Mouse (Mus musculus) intestine, embryonic 16.5 days (tissue): ENCODE data around the gene Oxct2a. TPM values are rescaled to one million over a fixed set of nuclear protein-coding genes. Genes with fewer than 3 reads are reported as not detected.
"Not testable (repeated sequence)": the region's sequence is repeated elsewhere in the genome, so short reads cannot be mapped to it uniquely, and the experiment has no call there.

Experiments used
- ATAC-seq: fragments of 200-750 bp; cut with Nextera tagmentation; 2 replicates; pipeline ENCODE4 v1.8.0; 2017; ENCODE audit warnings: moderate TSS enrichment, moderate library complexity
- H3K27ac ChIP-seq: fragments of 300-500 bp; sonication (generic); 2 replicates; pipeline ENCODE4 v1.5.1; 2014; ENCODE audit warnings: mild to moderate bottlenecking, low read length
- H3K27me3 ChIP-seq: fragments of 300-500 bp; sonication (generic); replicated peaks from 2 replicates; pipeline ENCODE4 v1.6.1; 2014; ENCODE audit warnings: low read length, control low read depth, mixed read lengths; ENCODE audit not compliant: control insufficient read depth, insufficient read depth
- H3K36me3 ChIP-seq: fragments of 300-500 bp; sonication (generic); 2 replicates; pipeline ENCODE4 v1.6.1; 2014; ENCODE audit warnings: low read length, control low read depth; ENCODE audit not compliant: control insufficient read depth, insufficient read depth
- H3K4me1 ChIP-seq: fragments of 300-500 bp; sonication (generic); 2 replicates; pipeline ENCODE4 v1.6.1; 2014; ENCODE audit warnings: low read length, control low read depth, mixed read lengths; ENCODE audit not compliant: control insufficient read depth, insufficient read depth
- H3K4me2 ChIP-seq: fragments of 300-500 bp; sonication (generic); 2 replicates; pipeline ENCODE4 v1.6.1; 2014; ENCODE audit warnings: low read depth, low read length, control low read depth
- H3K4me3 ChIP-seq: fragments of 300-500 bp; sonication (generic); 2 replicates; pipeline ENCODE4 v1.5.1; 2014; ENCODE audit warnings: mild to moderate bottlenecking, low read length
- H3K9ac ChIP-seq: fragments of 300-500 bp; sonication (generic); 2 replicates; pipeline ENCODE4 v1.6.1; 2014; ENCODE audit warnings: low read depth, low read length
- H3K9me3 ChIP-seq: fragments of 300-500 bp; sonication (generic); 2 replicates; pipeline ENCODE4 v1.6.1; 2016; ENCODE audit warnings: low read length, control low read depth; ENCODE audit not compliant: control insufficient read depth
- WGBS: fragments of 180-500 bp; shearing (Covaris S2); extraction: QIAGEN DNeasy Blood & Tissue Kit; methylation state at CpG from one replicate; pipeline ENCODE4 v1.1.7; 2014; 5-methylcytosine and 5-hydroxymethylcytosine counted together
- polyA plus RNA-seq: library from polyadenylated mRNA; unstranded; fragments of >200 nt; fragmentation: Nextera tagmentation; extraction: Ambion mirVana; gene quantifications from 2 replicates; pipeline ENCODE4 v1.2.1, GENCODE M21; 2015

Oxct2a gene
- polyA plus RNA-seq, 1 experiment from 2014 or later: not detected

GRCm38 (mm10) chr4:123326087-123326486 is 2.7 kb upstream of the Oxct2a start:
- Histone ChIP-seq H3K4me3 (no peak overlapping the region), H3K9ac (no peak overlapping the region), H3K27me3 (peaks cover 7% of the 10 kb centered on the region; the same call in 1 of the 2 replicates), H3K4me2 (no peak overlapping the region), H3K4me1 (no peaks in the 10 kb centered on the region), H3K9me3 (no peaks in the 10 kb centered on the region), H3K36me3 (no peaks in the 10 kb centered on the region), H3K27ac (no peak overlapping the region)
- ATAC-seq: no peak
- 76% methylated on average over 3 of the region's 3 CpGs for WGBS

GRCm38 (mm10) chr4:123322910-123323309 is 524 bp downstream of the Oxct2a start:
- not testable (repeated sequence) for H3K4me1 ChIP-seq, H3K27me3 ChIP-seq, H3K9me3 ChIP-seq, H3K27ac ChIP-seq, H3K36me3 ChIP-seq, H3K9ac ChIP-seq
- Histone ChIP-seq H3K4me3 (peak overlapping the region; percentile 33), H3K4me2 (peak overlapping the region; percentile 48)
- peak; percentile 73 for ATAC-seq
- 15% methylated on average over 18 of the region's 38 CpGs for WGBS

- Histone ChIP-seq H3K36me3 (no peaks in the 10 kb centered on the region), H3K27me3 (no peaks in the 10 kb centered on the region), H3K9ac (no peak overlapping the region), H3K4me2 (no peak overlapping the region), H3K27ac (no peak overlapping the region), H3K4me3 (no peak overlapping the region), H3K4me1 (no peaks in the 10 kb centered on the region), H3K9me3 (no peaks in the 10 kb centered on the region)
- ATAC-seq: no peak
- 88% methylated on average over 3 of the region's 3 CpGs for WGBS
Measured at GRCm38 (mm10) chr4:123314497-123314896, 8.9 kb downstream of the Oxct2a start.

GRCm38 (mm10) chr4:123313010-123313409 is 10.4 kb downstream of the Oxct2a start:
- no peak for ATAC-seq
- Histone ChIP-seq H3K4me1 (no peaks in the 10 kb centered on the region), H3K9ac (no peak overlapping the region), H3K9me3 (no peaks in the 10 kb centered on the region), H3K27ac (no peak overlapping the region), H3K4me2 (no peak overlapping the region), H3K4me3 (no peak overlapping the region), H3K36me3 (no peaks in the 10 kb centered on the region), H3K27me3 (no peaks in the 10 kb centered on the region)
- WGBS: 82% methylated on average over 6 of the region's 6 CpGs

- Histone ChIP-seq H3K36me3 (no peaks in the 10 kb centered on the region), H3K4me3 (no peak overlapping the region), H3K4me2 (no peak overlapping the region), H3K27me3 (no peaks in the 10 kb centered on the region), H3K9me3 (no peaks in the 10 kb centered on the region), H3K27ac (no peak overlapping the region), H3K4me1 (no peaks in the 10 kb centered on the region), H3K9ac (no peak overlapping the region)
- ATAC-seq: no peak
- 63% methylated on average over 7 of the region's 7 CpGs for WGBS
Measured at GRCm38 (mm10) chr4:123311845-123312244, 11.6 kb downstream of the Oxct2a start.

GRCm38 (mm10) chr4:123308292-123308691 is 15.1 kb downstream of the Oxct2a start:
- H3K4me3 ChIP-seq: no peak overlapping the region
- ATAC-seq: no peak
- H3K4me1 ChIP-seq: no peaks in the 10 kb centered on the region
- 0 out of 2 replicates have a peak, but pooled peaks cover 5% of the 10 kb centered on the region for H3K36me3 ChIP-seq
- no peak overlapping the region for H3K9ac ChIP-seq
- 49% methylated on average over 3 of the region's 3 CpGs for WGBS
- no peaks in the 10 kb centered on the region for H3K9me3 ChIP-seq
- H3K27me3 ChIP-seq: no peaks in the 10 kb centered on the region
- H3K4me2 ChIP-seq: no peak overlapping the region
- no peak overlapping the region for H3K27ac ChIP-seq

- Histone ChIP-seq H3K4me3 (no peak overlapping the region), H3K36me3 (peaks cover 15% of the 10 kb centered on the region), H3K9ac (no peak overlapping the region), H3K4me1 (no peaks in the 10 kb centered on the region), H3K9me3 (no peaks in the 10 kb centered on the region), H3K4me2 (no peak overlapping the region), H3K27ac (no peak overlapping the region), H3K27me3 (no peaks in the 10 kb centered on the region)
- no peak for ATAC-seq
- WGBS: 89% methylated on average over 10 of the region's 10 CpGs
Measured at GRCm38 (mm10) chr4:123306999-123307398, 16.4 kb downstream of the Oxct2a start.

GRCm38 (mm10) chr4:123305789-123306188 is 17.6 kb downstream of the Oxct2a start:
- Histone ChIP-seq H3K27ac (no peak overlapping the region), H3K4me1 (no peaks in the 10 kb centered on the region), H3K9me3 (no peaks in the 10 kb centered on the region), H3K9ac (no peak overlapping the region), H3K4me2 (no peak overlapping the region), H3K4me3 (no peak overlapping the region), H3K27me3 (no peaks in the 10 kb centered on the region), H3K36me3 (peaks cover 15% of the 10 kb centered on the region)
- ATAC-seq: peak; percentile 58
- 25% methylated on average over 3 of the region's 3 CpGs for WGBS

GRCm38 (mm10) chr4:123298980-123299670 is 24.3 kb downstream of the Oxct2a start:
- Histone ChIP-seq H3K27me3 (no peaks in the 10 kb centered on the region), H3K4me2 (no peak overlapping the region), H3K4me1 (no peaks in the 10 kb centered on the region), H3K9ac (no peak overlapping the region), H3K27ac (no peak overlapping the region), H3K9me3 (no peaks in the 10 kb centered on the region), H3K36me3 (peaks cover 50% of the 10 kb centered on the region), H3K4me3 (no peak overlapping the region)
- 92% methylated on average over 11 of the region's 11 CpGs for WGBS
- ATAC-seq: no peak

GRCm38 (mm10) chr4:123298226-123298625 is 25.2 kb downstream of the Oxct2a start:
- no peak for ATAC-seq
- no peak overlapping the region for H3K4me2 ChIP-seq
- peaks cover 53% of the 10 kb centered on the region for H3K36me3 ChIP-seq
- H3K9me3 ChIP-seq: no peaks in the 10 kb centered on the region
- no peaks in the 10 kb centered on the region for H3K4me1 ChIP-seq
- H3K27me3 ChIP-seq: no peaks in the 10 kb centered on the region
- H3K9ac ChIP-seq: no peak overlapping the region
- WGBS: 81% methylated on average over 4 of the region's 4 CpGs
- no peak overlapping the region for H3K4me3 ChIP-seq
- H3K27ac ChIP-seq: no peak overlapping the region
